Mouse (Mus musculus): Measurements from ENCODE around the gene Aatk.

Gene Aatk

GRCm38 (mm10) chr11:120046553-120047191 is at the start of gene Aatk:
Aatk (minus strand) TSS chr11:120047167.
- peak; percentile 23 for DNase-seq (ENCODE audit: low read depth, low spot score)

GRCm38 (mm10) chr11:120092817-120093591 is 46.0 kb upstream of the Aatk start:
- DNase-seq (ENCODE audit: low read depth, low spot score): peak; percentile 61

GRCm38 (mm10) chr11:120090661-120091060 is 43.7 kb upstream of the Aatk start:
- no peak for DNase-seq (ENCODE audit: low read depth, low spot score)

GRCm38 (mm10) chr11:120086702-120087152 is 39.8 kb upstream of the Aatk start, which contains the start of gene Cep131:
Cep131 (minus strand) TSS chr11:120086827.
- peak; percentile 98 for DNase-seq (ENCODE audit: low read depth, low spot score)

- no peak for DNase-seq (ENCODE audit: low read depth, low spot score)
These were observed 39.1 kb upstream of the Aatk start for GRCm38 (mm10) chr11:120085891-120086627.

GRCm38 (mm10) chr11:120080282-120080681 is 33.3 kb upstream of the Aatk start:
- no peak for DNase-seq (ENCODE audit: low read depth, low spot score)

- no peak for DNase-seq (ENCODE audit: low read depth, low spot score)
These were observed 29.2 kb upstream of the Aatk start for GRCm38 (mm10) chr11:120076191-120076590.

- DNase-seq (ENCODE audit: low read depth, low spot score): no peak
These were observed 26.1 kb upstream of the Aatk start for GRCm38 (mm10) chr11:120072986-120073647.

- no peak for DNase-seq (ENCODE audit: low read depth, low spot score)
These were observed 24.9 kb upstream of the Aatk start for GRCm38 (mm10) chr11:120071731-120072320.

GRCm38 (mm10) chr11:120071065-120071464 is 24.1 kb upstream of the Aatk start:
- DNase-seq (ENCODE audit: low read depth, low spot score): no peak

- no peak for DNase-seq (ENCODE audit: low read depth, low spot score)
These were observed 23.4 kb upstream of the Aatk start for GRCm38 (mm10) chr11:120070286-120070930.

GRCm38 (mm10) chr11:120069261-120069660 is 22.3 kb upstream of the Aatk start:
- DNase-seq (ENCODE audit: low read depth, low spot score): peak; percentile 32

GRCm38 (mm10) chr11:120067834-120068233 is 20.9 kb upstream of the Aatk start:
- peak; percentile 71 for DNase-seq (ENCODE audit: low read depth, low spot score)

- DNase-seq (ENCODE audit: low read depth, low spot score): peak; percentile 93
These were observed 18.3 kb upstream of the Aatk start for GRCm38 (mm10) chr11:120065291-120065690.

GRCm38 (mm10) chr11:120064668-120065040 is 17.7 kb upstream of the Aatk start:
- DNase-seq (ENCODE audit: low read depth, low spot score): no peak

GRCm38 (mm10) chr11:120064006-120064667 is 17.2 kb upstream of the Aatk start:
- no peak for DNase-seq (ENCODE audit: low read depth, low spot score)

- no peak for DNase-seq (ENCODE audit: low read depth, low spot score)
These were observed 16.4 kb upstream of the Aatk start for GRCm38 (mm10) chr11:120063326-120063725.

- DNase-seq (ENCODE audit: low read depth, low spot score): no peak
These were observed 13.7 kb upstream of the Aatk start for GRCm38 (mm10) chr11:120060634-120061033.

- DNase-seq (ENCODE audit: low read depth, low spot score): no peak
These were observed 9.2 kb upstream of the Aatk start for GRCm38 (mm10) chr11:120055953-120056732.
